Mouse (Mus musculus) liver, embryonic 14.5 days (tissue): ENCODE data around the gene Syce1. TPM values are rescaled to one million over a fixed set of nuclear protein-coding genes. Genes with fewer than 3 reads are reported as not detected.

Experiments used
- ATAC-seq: fragments of 200-750 bp; cut with Nextera tagmentation; 2 replicates; pipeline ENCODE4 v1.8.0; 2017; ENCODE audit warnings: moderate number of reproducible peaks, mild to moderate bottlenecking, moderate library complexity; ENCODE audit not compliant: insufficient read depth
- DNase-seq, 3 experiments: peaks; one replicate each; pipeline ENCODE4 v3.0.0-alpha.2; 2012 to 2013; ENCODE audit warnings: low read depth in 3 of 3, low spot score in 3 of 3
- H3K27ac ChIP-seq: fragments of 300-500 bp; sonication (generic); 2 replicates; pipeline ENCODE4 v1.5.1; 2014; ENCODE audit warnings: moderate library complexity, mild to moderate bottlenecking, control low read depth, inconsistent platforms
- H3K27me3 ChIP-seq: fragments of 300-500 bp; sonication (generic); 2 replicates; pipeline ENCODE4 v1.6.1; 2014; ENCODE audit warnings: mild to moderate bottlenecking, low read length, moderate library complexity; ENCODE audit not compliant: control insufficient read depth, insufficient read depth
- H3K36me3 ChIP-seq: fragments of 300-500 bp; sonication (generic); replicated peaks from 2 replicates; pipeline ENCODE4 v1.6.1; 2014; ENCODE audit warnings: low read depth; ENCODE audit not compliant: control insufficient read depth, insufficient read depth
- H3K4me1 ChIP-seq, 2 experiments: fragments of 200-500 bp in 1 of 2; fragments of 300-500 bp in 1 of 2; sonication (generic) in 1 of 2; replicated peaks; 2 replicates each; pipeline ENCODE4 v1.6.1; 2012 to 2014; ENCODE audit warnings: antibody characterized with exemption in 1 of 2, inconsistent platforms in 1 of 2, low read length in 1 of 2; ENCODE audit not compliant: control insufficient read depth in 2 of 2, insufficient read depth in 2 of 2
- H3K4me2 ChIP-seq: fragments of 300-500 bp; sonication (generic); 2 replicates; pipeline ENCODE4 v1.6.1; 2014; ENCODE audit warnings: low read depth, mild to moderate bottlenecking, control low read depth, moderate library complexity
- H3K4me3 ChIP-seq, 2 experiments: fragments of 200-500 bp in 1 of 2; fragments of 300-500 bp in 1 of 2; sonication (generic) in 1 of 2; 2 replicates each; pipeline ENCODE4 v1.5.1; 2012 to 2014; ENCODE audit warnings: low read depth in 2 of 2, low read length in 2 of 2, mild to moderate bottlenecking in 2 of 2, control low read depth in 1 of 2, inconsistent platforms in 1 of 2, moderate library complexity in 1 of 2; ENCODE audit not compliant: insufficient read depth in 1 of 2
- H3K9ac ChIP-seq: fragments of 300-500 bp; sonication (generic); replicated peaks from 2 replicates; pipeline ENCODE4 v1.6.1; 2014; ENCODE audit warnings: mild to moderate bottlenecking, control low read depth, moderate library complexity
- H3K9me3 ChIP-seq: fragments of 300-500 bp; sonication (generic); 2 replicates; pipeline ENCODE4 v1.6.1; 2016; ENCODE audit warnings: low read length, mixed read lengths; ENCODE audit not compliant: control insufficient read depth
- CTCF ChIP-seq: IDR thresholded peaks from 2 replicates; pipeline ENCODE4 v1.5.1; 2016; ENCODE audit warnings: antibody characterized with exemption, low read depth, control low read depth
- EP300 ChIP-seq: IDR thresholded peaks from 2 replicates; pipeline ENCODE4 v1.6.1; 2016; ENCODE audit warnings: antibody characterized with exemption, low read depth
- WGBS: fragments of 180-500 bp; shearing (Covaris S2); extraction: QIAGEN DNeasy Blood & Tissue Kit; methylation state at CpG from one replicate; pipeline ENCODE4 v1.1.7; 2014; ENCODE audit not compliant: insufficient replicate concordance; 5-methylcytosine and 5-hydroxymethylcytosine counted together
- polyA plus RNA-seq, 2 experiments: library from polyadenylated mRNA; depleted of rRNA in 1 of 2; stranded (reverse) in 1 of 2; unstranded in 1 of 2; fragments of >200 nt; fragmentation: Nextera tagmentation in 1 of 2; extraction: Ambion mirVana in 1 of 2; gene quantifications; 2 replicates each; pipeline versions ENCODE4 v1.2.1 to v1.2.3; 2012 to 2014

Syce1 gene
- polyA plus RNA-seq, 2 experiments: 0.08 TPM; not detected in 1

DNA sequence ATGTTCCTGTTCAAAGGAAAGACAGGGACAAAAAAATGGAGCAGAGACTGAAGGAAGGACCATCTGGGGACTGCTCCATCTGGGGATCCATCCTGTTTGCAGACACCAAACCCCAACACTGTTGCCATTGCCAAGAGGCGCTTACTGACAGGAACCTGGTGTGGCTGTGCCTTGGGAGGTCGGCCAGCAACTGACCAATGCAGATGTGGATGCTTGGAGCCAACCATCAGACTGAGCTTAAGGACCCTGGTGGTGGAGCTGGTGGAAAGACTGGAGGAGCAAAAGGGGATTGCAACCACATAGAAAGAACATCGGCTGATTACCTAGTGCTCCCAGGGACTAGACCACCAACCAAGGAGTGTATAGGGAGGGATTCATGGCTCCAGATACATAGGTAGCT lies 40.2 kb downstream of the Syce1 start:
- no peaks in the 10 kb centered on the region for H3K27me3 ChIP-seq
- no peak for ATAC-seq
- no peak overlapping the region for H3K27ac ChIP-seq
- 64% methylated on average over 3 of the region's 3 CpGs for whole genome bisulfite sequencing
- H3K4me2 ChIP-seq: no peak overlapping the region
- H3K4me3 ChIP-seq: no peak overlapping the region
- H3K36me3 ChIP-seq: no peaks in the 10 kb centered on the region
- DNase-seq: no peak
- H3K4me1 ChIP-seq: no peaks in the 10 kb centered on the region
- no peak overlapping the region for H3K9ac ChIP-seq
- no peaks in the 10 kb centered on the region for H3K9me3 ChIP-seq
- TF ChIP-seq CTCF (no peak), EP300 (no peak)

DNA sequence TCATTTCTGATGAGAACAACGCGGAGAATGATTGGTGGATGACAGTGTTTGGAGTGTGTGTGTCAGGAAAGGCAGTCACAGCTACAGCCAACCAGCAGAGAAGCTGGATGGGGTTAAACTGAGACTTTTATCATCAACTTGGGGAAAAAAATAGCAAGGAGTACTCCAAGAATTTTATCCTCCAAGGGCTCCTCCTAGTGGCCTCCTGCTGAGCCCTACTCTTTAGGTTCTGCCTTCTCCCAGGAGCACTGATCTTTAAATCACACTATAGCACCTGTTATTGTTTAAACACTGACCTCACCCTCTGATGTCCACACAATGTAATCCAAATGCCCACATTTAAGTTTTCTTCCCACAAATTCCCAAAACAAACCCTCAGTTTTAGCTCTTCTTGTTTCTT lies 54.5 kb downstream of the Syce1 start:
- no peak for TF ChIP-seq EP300
- TF ChIP-seq CTCF: no peak
- Histone ChIP-seq H3K9me3 (no peaks in the 10 kb centered on the region), H3K9ac (no peak overlapping the region), H3K36me3 (no peaks in the 10 kb centered on the region), H3K4me3 (no peak overlapping the region), H3K4me1 (no peaks in the 10 kb centered on the region), H3K27me3 (no peaks in the 10 kb centered on the region), H3K27ac (no peak overlapping the region), H3K4me2 (no peak overlapping the region)
- DNase-seq: no peak
- 42% methylated on average over 2 of the region's 2 CpGs for WGBS
- no peak for ATAC-seq

Other genes starting within 250 kb of the Syce1 start
- gene Olfr538, start 220.0 kb downstream of the Syce1 start, polyA plus RNA-seq (2012; rRNA removed): not detected in 2 replicates
- not detected in 2 replicates for gene Olfr538, start 220.0 kb downstream of the Syce1 start, polyA plus RNA-seq (2014; fragmentation: Nextera tagmentation; extraction: Ambion mirVana)
- gene Olfr46, start 186.6 kb downstream of the Syce1 start, polyA plus RNA-seq (2012; rRNA removed): not detected in 2 replicates
- not detected in 2 replicates for gene Olfr46, start 186.6 kb downstream of the Syce1 start, polyA plus RNA-seq (2014; fragmentation: Nextera tagmentation; extraction: Ambion mirVana)
- gene Olfr61, start 158.9 kb downstream of the Syce1 start, polyA plus RNA-seq (2012; rRNA removed): not detected in 2 replicates
- not detected in 2 replicates for gene Olfr61, start 158.9 kb downstream of the Syce1 start, polyA plus RNA-seq (2014; fragmentation: Nextera tagmentation; extraction: Ambion mirVana)
- not detected in 2 replicates for gene Olfr53, start 141.4 kb downstream of the Syce1 start, polyA plus RNA-seq (2012; rRNA removed)
- not detected in 2 replicates for gene Olfr53, start 141.4 kb downstream of the Syce1 start, polyA plus RNA-seq (2014; fragmentation: Nextera tagmentation; extraction: Ambion mirVana)
- not detected in 2 replicates for gene Olfr539, start 127.9 kb downstream of the Syce1 start, polyA plus RNA-seq (2012; rRNA removed)
- gene Olfr539, start 127.9 kb downstream of the Syce1 start, polyA plus RNA-seq (2014; fragmentation: Nextera tagmentation; extraction: Ambion mirVana): not detected in 2 replicates
- not detected in 2 replicates for gene Olfr45, start 105.9 kb downstream of the Syce1 start, polyA plus RNA-seq (2012; rRNA removed)
- gene Olfr45, start 105.9 kb downstream of the Syce1 start, polyA plus RNA-seq (2014; fragmentation: Nextera tagmentation; extraction: Ambion mirVana): not detected in 2 replicates
- gene Olfr541, start 90.6 kb downstream of the Syce1 start, polyA plus RNA-seq (2012; rRNA removed): not detected in 2 replicates
- gene Olfr541, start 90.6 kb downstream of the Syce1 start, polyA plus RNA-seq (2014; fragmentation: Nextera tagmentation; extraction: Ambion mirVana): not detected in 2 replicates
- 0.07 and 0.14 TPM in 2 replicates for gene Cyp2e1, start 24.1 kb downstream of the Syce1 start, polyA plus RNA-seq (2012; rRNA removed)
- 0.17 and 0.18 TPM in 2 replicates for gene Cyp2e1, start 24.1 kb downstream of the Syce1 start, polyA plus RNA-seq (2014; fragmentation: Nextera tagmentation; extraction: Ambion mirVana)
- gene Zfp941, start 34.3 kb upstream of the Syce1 start, polyA plus RNA-seq (2012; rRNA removed): 0.06 and 0.10 TPM in 2 replicates
- 0.10 and 0.25 TPM in 2 replicates for gene Zfp941, start 34.3 kb upstream of the Syce1 start, polyA plus RNA-seq (2014; fragmentation: Nextera tagmentation; extraction: Ambion mirVana)
- 8.3 and 9.1 TPM in 2 replicates for gene Urah, start 47.2 kb upstream of the Syce1 start, polyA plus RNA-seq (2012; rRNA removed)
- gene Urah, start 47.2 kb upstream of the Syce1 start, polyA plus RNA-seq (2014; fragmentation: Nextera tagmentation; extraction: Ambion mirVana): 19.3 and 22.8 TPM in 2 replicates
- gene Scgb1c1, start 57.7 kb upstream of the Syce1 start, polyA plus RNA-seq (2012; rRNA removed): not detected in 2 replicates
- gene Scgb1c1, start 57.7 kb upstream of the Syce1 start, polyA plus RNA-seq (2014; fragmentation: Nextera tagmentation; extraction: Ambion mirVana): not detected in 2 replicates
- not detected in 2 replicates for gene Odf3, start 60.0 kb upstream of the Syce1 start, polyA plus RNA-seq (2012; rRNA removed)
- not detected in 2 replicates for gene Odf3, start 60.0 kb upstream of the Syce1 start, polyA plus RNA-seq (2014; fragmentation: Nextera tagmentation; extraction: Ambion mirVana)
- gene Gm45785, start 68.5 kb upstream of the Syce1 start, polyA plus RNA-seq (2012; rRNA removed): not detected in 2 replicates
- not detected in 2 replicates for gene Gm45785, start 68.5 kb upstream of the Syce1 start, polyA plus RNA-seq (2014; fragmentation: Nextera tagmentation; extraction: Ambion mirVana)
- 14.4 and 17.9 TPM in 2 replicates for gene Ric8a, start 69.1 kb upstream of the Syce1 start, polyA plus RNA-seq (2012; rRNA removed)
- gene Ric8a, start 69.1 kb upstream of the Syce1 start, polyA plus RNA-seq (2014; fragmentation: Nextera tagmentation; extraction: Ambion mirVana): 19.1 and 19.7 TPM in 2 replicates
- 8.3 and 11.6 TPM in 2 replicates for gene Bet1l, start 69.7 kb upstream of the Syce1 start, polyA plus RNA-seq (2012; rRNA removed)
- gene Bet1l, start 69.7 kb upstream of the Syce1 start, polyA plus RNA-seq (2014; fragmentation: Nextera tagmentation; extraction: Ambion mirVana): 20.6 and 21.1 TPM in 2 replicates
- gene Psmd13, start 94.1 kb upstream of the Syce1 start, polyA plus RNA-seq (2012; rRNA removed): 39.8 and 50.8 TPM in 2 replicates
- 90.5 and 92.6 TPM in 2 replicates for gene Psmd13, start 94.1 kb upstream of the Syce1 start, polyA plus RNA-seq (2014; fragmentation: Nextera tagmentation; extraction: Ambion mirVana)
- 13.7 and 14.0 TPM in 2 replicates for gene Sirt3, start 94.5 kb upstream of the Syce1 start, polyA plus RNA-seq (2012; rRNA removed)
- 14.4 and 14.7 TPM in 2 replicates for gene Sirt3, start 94.5 kb upstream of the Syce1 start, polyA plus RNA-seq (2014; fragmentation: Nextera tagmentation; extraction: Ambion mirVana)
- not detected in 2 replicates for gene Cox8b, start 112.6 kb upstream of the Syce1 start, polyA plus RNA-seq (2012; rRNA removed)
- gene Cox8b, start 112.6 kb upstream of the Syce1 start, polyA plus RNA-seq (2014; fragmentation: Nextera tagmentation; extraction: Ambion mirVana): not detected in 2 replicates
- gene Nlrp6, start 133.1 kb upstream of the Syce1 start, polyA plus RNA-seq (2012; rRNA removed): 6.3 and 6.5 TPM in 2 replicates
- gene Nlrp6, start 133.1 kb upstream of the Syce1 start, polyA plus RNA-seq (2014; fragmentation: Nextera tagmentation; extraction: Ambion mirVana): 2.6 and 3.2 TPM in 2 replicates
- 7.2 TPM in 2 replicates for gene Pgghg, start 153.5 kb upstream of the Syce1 start, polyA plus RNA-seq (2012; rRNA removed)
- gene Pgghg, start 153.5 kb upstream of the Syce1 start, polyA plus RNA-seq (2014; fragmentation: Nextera tagmentation; extraction: Ambion mirVana): 4.5 and 4.9 TPM in 2 replicates
- gene Ifitm5, start 162.4 kb upstream of the Syce1 start, polyA plus RNA-seq (2012; rRNA removed): 0.17 and 0.33 TPM in 2 replicates
- 0.30 and 0.32 TPM in 2 replicates for gene Ifitm5, start 162.4 kb upstream of the Syce1 start, polyA plus RNA-seq (2014; fragmentation: Nextera tagmentation; extraction: Ambion mirVana)
- not detected in 2 replicates for gene Gm45717, start 168.1 kb upstream of the Syce1 start, polyA plus RNA-seq (2012; rRNA removed)
- gene Gm45717, start 168.1 kb upstream of the Syce1 start, polyA plus RNA-seq (2014; fragmentation: Nextera tagmentation; extraction: Ambion mirVana): not detected in 2 replicates
- gene Ifitm2, start 168.1 kb upstream of the Syce1 start, polyA plus RNA-seq (2012; rRNA removed): 217 and 258 TPM in 2 replicates
- 405 and 432 TPM in 2 replicates for gene Ifitm2, start 168.1 kb upstream of the Syce1 start, polyA plus RNA-seq (2014; fragmentation: Nextera tagmentation; extraction: Ambion mirVana)
- 34.2 and 35.7 TPM in 2 replicates for gene Ifitm1, start 179.4 kb upstream of the Syce1 start, polyA plus RNA-seq (2012; rRNA removed)
- 20.2 and 30.9 TPM in 2 replicates for gene Ifitm1, start 179.4 kb upstream of the Syce1 start, polyA plus RNA-seq (2014; fragmentation: Nextera tagmentation; extraction: Ambion mirVana)
- gene Ifitm3, start 222.9 kb upstream of the Syce1 start, polyA plus RNA-seq (2012; rRNA removed): 27.8 and 30.8 TPM in 2 replicates
- gene Ifitm3, start 222.9 kb upstream of the Syce1 start, polyA plus RNA-seq (2014; fragmentation: Nextera tagmentation; extraction: Ambion mirVana): 61.5 and 73.5 TPM in 2 replicates
- 8.3 and 9.2 TPM in 2 replicates for gene Ifitm6, start 230.1 kb upstream of the Syce1 start, polyA plus RNA-seq (2012; rRNA removed)
- 6.0 and 9.6 TPM in 2 replicates for gene Ifitm6, start 230.1 kb upstream of the Syce1 start, polyA plus RNA-seq (2014; fragmentation: Nextera tagmentation; extraction: Ambion mirVana)
- not detected in 2 replicates for gene Gm17387, start 241.3 kb upstream of the Syce1 start, polyA plus RNA-seq (2012; rRNA removed)
- not detected in 2 replicates for gene Gm17387, start 241.3 kb upstream of the Syce1 start, polyA plus RNA-seq (2014; fragmentation: Nextera tagmentation; extraction: Ambion mirVana)